Mouse (Mus musculus) bone marrow, adult 2 months (tissue): ENCODE results near the gene Syt13.

ENCODE experiments used
- CTCF ChIP-seq: fragments of 200-500 bp; IDR thresholded peaks from 2 replicates; pipeline ENCODE4 v1.5.1; 2011; ENCODE audit warnings: low read length, control low read depth; ENCODE audit not compliant: control insufficient read depth, insufficient read depth
- POLR2A ChIP-seq: fragments of 200-500 bp; IDR thresholded peaks from 2 replicates; pipeline ENCODE4 v1.6.1; 2011; ENCODE audit warnings: low read depth, mild to moderate bottlenecking, control low read depth, low read length, borderline replicate concordance; ENCODE audit not compliant: control insufficient read depth

DNA sequence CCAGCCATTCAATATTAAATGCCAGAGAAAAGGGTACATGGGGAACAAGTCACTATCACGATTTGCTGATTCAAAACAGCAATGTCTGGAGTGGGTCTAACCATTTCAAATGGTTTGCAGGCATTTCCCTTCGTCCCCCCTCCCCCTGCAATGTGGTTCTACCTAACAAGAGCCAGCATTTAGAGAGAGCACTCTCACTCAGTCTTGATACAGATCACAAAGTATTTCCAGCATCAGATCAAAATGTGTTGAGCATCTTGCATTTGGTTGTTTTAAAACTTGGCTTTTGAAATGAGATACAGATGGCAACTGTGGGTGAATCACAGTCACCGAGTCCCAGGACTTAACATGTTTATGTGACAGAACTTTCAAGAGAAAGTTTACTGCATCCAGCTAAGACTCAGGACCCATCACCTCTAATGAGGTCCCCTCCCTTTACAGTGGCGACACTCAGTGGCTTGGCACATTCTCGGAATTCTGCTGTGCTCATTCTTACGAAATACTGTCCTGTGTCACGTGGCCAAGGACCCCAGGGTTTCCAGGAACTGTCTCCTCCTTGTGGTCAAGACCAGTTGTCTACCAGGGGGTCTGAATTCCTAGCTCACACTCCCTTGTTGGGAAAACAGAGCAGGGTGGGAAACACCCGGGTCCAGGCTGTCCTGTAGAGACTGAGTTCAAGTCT lies 67.8 kb downstream of the Syt13 start:
- TF ChIP-seq CTCF (no peak), POLR2A (no peak)
